Mouse (Mus musculus) kidney, postnatal 0 days (tissue): ENCODE data around the gene Ugt1a6a. TPM values are rescaled to one million over a fixed set of nuclear protein-coding genes. Genes with fewer than 3 reads are reported as not detected.

ENCODE experiments used
- ATAC-seq: fragments of 200-750 bp; cut with Nextera tagmentation; replicated peaks from 2 replicates; pipeline ENCODE4 v1.8.0; 2017; ENCODE audit warnings: low read depth, moderate number of reproducible peaks, moderate TSS enrichment, moderate library complexity; ENCODE audit not compliant: low FRiP score
- DNase-seq: peaks from one replicate; pipeline ENCODE4 v3.0.0-alpha.2; 2016; ENCODE audit warnings: low spot score
- H3K27ac ChIP-seq: fragments of 300-500 bp; sonication (generic); 2 replicates; pipeline ENCODE4 v1.5.1; 2014; ENCODE audit warnings: mild to moderate bottlenecking
- H3K27me3 ChIP-seq: fragments of 300-500 bp; sonication (generic); 2 replicates; pipeline ENCODE4 v1.6.1; 2014; ENCODE audit warnings: low read length, mixed read lengths; ENCODE audit not compliant: insufficient read depth
- H3K36me3 ChIP-seq: fragments of 300-500 bp; sonication (generic); 2 replicates; pipeline ENCODE4 v1.6.1; 2014; ENCODE audit warnings: low read length, mixed read lengths; ENCODE audit not compliant: insufficient read depth
- H3K4me1 ChIP-seq: fragments of 300-500 bp; sonication (generic); replicated peaks from 2 replicates; pipeline ENCODE4 v1.6.1; 2014; ENCODE audit warnings: antibody characterized with exemption, low read length, mixed read lengths; ENCODE audit not compliant: insufficient read depth
- H3K4me2 ChIP-seq: fragments of 300-500 bp; sonication (generic); 2 replicates; pipeline ENCODE4 v1.6.1; 2014; ENCODE audit warnings: mild to moderate bottlenecking, low read length, moderate library complexity, mixed read lengths
- H3K4me3 ChIP-seq: fragments of 300-500 bp; sonication (generic); replicated peaks from 2 replicates; pipeline ENCODE4 v1.5.1; 2014; ENCODE audit warnings: low read depth, low read length
- H3K9ac ChIP-seq: fragments of 300-500 bp; sonication (generic); 2 replicates; pipeline ENCODE4 v1.6.1; 2014; ENCODE audit warnings: low read depth, low read length
- H3K9me3 ChIP-seq: fragments of 300-500 bp; sonication (generic); replicated peaks from 2 replicates; pipeline ENCODE4 v1.6.1; 2016; ENCODE audit warnings: low read length, inconsistent platforms, mixed read lengths
- CTCF ChIP-seq: IDR thresholded peaks from 2 replicates; pipeline ENCODE4 v1.5.1; 2016; ENCODE audit warnings: antibody characterized with exemption, low read depth, mild to moderate bottlenecking, moderate library complexity
- WGBS: fragments of 180-500 bp; shearing (Covaris S2); extraction: QIAGEN DNeasy Blood & Tissue Kit; methylation state at CpG from one replicate; pipeline ENCODE4 v1.1.7; 2014; 5-methylcytosine and 5-hydroxymethylcytosine counted together
- polyA plus RNA-seq: library from polyadenylated mRNA; unstranded; fragments of >200 nt; fragmentation: Nextera tagmentation; extraction: Ambion mirVana; gene quantifications from 2 replicates; pipeline ENCODE4 v1.2.1, GENCODE M21; 2015

Gene Ugt1a6a
- polyA plus RNA-seq, 1 experiment from 2014 or later: 9.3 TPM

DNA sequence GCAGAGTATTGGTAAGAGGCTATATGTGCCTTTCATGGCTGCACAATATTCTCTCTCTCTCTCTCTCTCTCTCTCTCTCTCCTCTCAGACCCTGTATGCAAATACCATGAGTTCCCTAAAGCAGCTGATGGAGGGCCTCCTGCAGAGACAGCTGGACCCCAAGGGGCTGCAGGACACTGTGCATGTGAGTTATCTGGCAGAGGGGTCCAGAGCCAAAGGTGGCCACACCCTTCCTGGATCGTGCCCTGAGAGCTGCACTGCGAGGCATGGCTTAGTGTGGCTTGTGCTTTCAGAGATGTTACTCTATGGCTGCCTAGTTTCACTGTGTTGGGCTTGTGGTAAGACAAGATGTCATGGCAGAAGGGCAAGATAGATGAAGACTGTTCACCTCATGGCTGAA, 113.1 kb downstream of the Ugt1a6a start:
- no peak overlapping the region for H3K4me3 ChIP-seq
- TF ChIP-seq CTCF: no peak
- H3K36me3 ChIP-seq: no peaks in the 10 kb centered on the region
- ATAC-seq (no peak), DNase-seq (no peak)
- WGBS: 44% methylated on average over 2 of the region's 2 CpGs
- H3K9ac ChIP-seq: no peak overlapping the region
- H3K4me2 ChIP-seq: no peak overlapping the region
- peaks cover 38% of the 10 kb centered on the region for H3K9me3 ChIP-seq
- H3K27me3 ChIP-seq: no peaks in the 10 kb centered on the region
- no peaks in the 10 kb centered on the region for H3K4me1 ChIP-seq
- H3K27ac ChIP-seq: no peak overlapping the region

DNA sequence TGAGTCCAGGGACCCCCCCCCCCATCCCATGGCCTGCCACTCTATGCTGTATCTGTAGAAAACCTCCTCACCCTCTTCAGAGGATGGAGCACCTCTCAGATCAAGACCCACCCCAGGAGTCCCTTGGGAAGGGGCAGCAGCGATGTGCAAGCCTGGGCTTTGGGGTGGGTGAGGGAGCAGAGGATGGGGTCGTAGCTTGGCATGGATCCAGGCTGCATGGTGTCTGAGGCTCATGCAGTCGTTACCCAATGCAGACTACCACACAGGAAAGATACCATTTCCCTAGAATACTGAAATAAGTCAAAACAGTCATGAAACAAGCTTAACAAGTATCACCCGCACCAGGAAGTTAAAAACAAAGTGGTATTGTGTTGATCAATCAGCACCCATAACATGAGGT, 114.0 kb downstream of the Ugt1a6a start:
- 70% methylated on average over 4 of the region's 4 CpGs for WGBS
- Histone ChIP-seq H3K4me2 (no peak overlapping the region), H3K9ac (no peak overlapping the region), H3K36me3 (no peaks in the 10 kb centered on the region), H3K4me1 (no peaks in the 10 kb centered on the region), H3K27me3 (no peaks in the 10 kb centered on the region), H3K9me3 (peaks cover 38% of the 10 kb centered on the region), H3K27ac (no peak overlapping the region), H3K4me3 (no peak overlapping the region)
- no peak for DNase-seq
- no peak for ATAC-seq
- no peak for TF ChIP-seq CTCF

DNA sequence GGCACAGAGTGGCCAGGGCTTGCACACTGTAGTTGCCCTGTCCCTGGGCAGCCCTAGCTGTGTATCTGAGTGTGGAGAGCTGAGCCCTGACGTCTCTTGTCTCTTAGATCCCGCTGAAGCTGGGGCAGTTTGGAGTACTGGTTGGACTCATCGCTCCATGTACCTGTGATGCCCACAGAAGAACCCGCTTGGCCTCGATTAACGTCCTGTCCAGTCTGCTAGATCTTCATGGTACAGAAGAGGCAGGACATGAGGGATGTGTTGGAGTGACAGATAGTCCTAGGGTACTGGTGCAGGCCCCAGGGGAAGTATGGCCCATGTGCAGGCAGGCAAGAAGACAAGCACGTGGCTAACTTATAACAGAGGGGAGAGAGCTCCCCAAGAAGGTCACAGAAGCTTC, 115.0 kb downstream of the Ugt1a6a start:
- peaks cover 38% of the 10 kb centered on the region for H3K9me3 ChIP-seq
- no peak for ATAC-seq
- no peaks in the 10 kb centered on the region for H3K27me3 ChIP-seq
- H3K4me2 ChIP-seq: no peak overlapping the region
- no peaks in the 10 kb centered on the region for H3K36me3 ChIP-seq
- no peak overlapping the region for H3K9ac ChIP-seq
- H3K4me1 ChIP-seq: no peaks in the 10 kb centered on the region
- no peak overlapping the region for H3K27ac ChIP-seq
- no peak for TF ChIP-seq CTCF
- no peak for DNase-seq
- 75% methylated on average over 7 of the region's 7 CpGs for WGBS
- no peak overlapping the region for H3K4me3 ChIP-seq

DNA sequence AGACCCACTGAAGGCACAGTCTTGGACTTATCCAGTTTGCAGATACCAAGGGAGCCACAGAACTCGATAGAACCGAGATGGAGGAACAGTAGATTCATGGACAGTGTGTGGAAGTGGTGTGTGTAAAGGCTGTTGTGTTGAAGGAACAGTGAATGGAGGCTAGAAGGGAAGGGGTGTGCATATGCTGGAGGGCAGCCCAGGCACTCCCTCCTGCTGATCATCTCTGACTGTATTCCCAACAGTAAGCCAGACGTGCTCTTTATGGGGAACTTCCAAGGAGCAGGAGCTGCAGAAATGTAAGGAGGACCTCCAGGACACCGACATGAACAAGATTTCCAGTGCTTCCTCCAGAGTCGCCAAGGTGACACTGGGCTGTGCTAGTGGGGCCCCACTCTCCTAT, 115.4 kb downstream of the Ugt1a6a start:
- H3K4me1 ChIP-seq: no peaks in the 10 kb centered on the region
- no peaks in the 10 kb centered on the region for H3K27me3 ChIP-seq
- ATAC-seq (no peak), DNase-seq (no peak)
- H3K9me3 ChIP-seq: peaks cover 35% of the 10 kb centered on the region
- H3K27ac ChIP-seq: no peak overlapping the region
- no peak overlapping the region for H3K9ac ChIP-seq
- 83% methylated on average over 5 of the region's 5 CpGs for WGBS
- no peak for TF ChIP-seq CTCF
- no peaks in the 10 kb centered on the region for H3K36me3 ChIP-seq
- H3K4me3 ChIP-seq: no peak overlapping the region
- H3K4me2 ChIP-seq: no peak overlapping the region

GRCm38 (mm10) chr1:88253106-88253505, 118.5 kb downstream of the Ugt1a6a start:
- Histone ChIP-seq H3K9me3 (peaks cover 17% of the 10 kb centered on the region), H3K4me2 (no peak overlapping the region), H3K36me3 (no peaks in the 10 kb centered on the region), H3K27me3 (no peaks in the 10 kb centered on the region), H3K9ac (no peak overlapping the region), H3K4me1 (no peaks in the 10 kb centered on the region), H3K4me3 (no peak overlapping the region), H3K27ac (no peak overlapping the region)
- TF ChIP-seq CTCF: no peak
- WGBS: 62% methylated on average over 8 of the region's 8 CpGs
- ATAC-seq (0 out of 2 replicates have a peak, but pooled peaks have one; percentile 8), DNase-seq (no peak)

- Histone ChIP-seq H3K4me2 (no peak overlapping the region), H3K9me3 (peaks cover 17% of the 10 kb centered on the region), H3K9ac (no peak overlapping the region), H3K4me3 (no peak overlapping the region), H3K27me3 (no peaks in the 10 kb centered on the region), H3K36me3 (no peaks in the 10 kb centered on the region), H3K27ac (no peak overlapping the region), H3K4me1 (no peaks in the 10 kb centered on the region)
- no peak for ATAC-seq
- DNase-seq: no peak
- WGBS: 70% methylated on average over 6 of the region's 6 CpGs
- TF ChIP-seq CTCF: no peak
Observed at GRCm38 (mm10) chr1:88253540-88253939, 118.9 kb downstream of the Ugt1a6a start.

DNA sequence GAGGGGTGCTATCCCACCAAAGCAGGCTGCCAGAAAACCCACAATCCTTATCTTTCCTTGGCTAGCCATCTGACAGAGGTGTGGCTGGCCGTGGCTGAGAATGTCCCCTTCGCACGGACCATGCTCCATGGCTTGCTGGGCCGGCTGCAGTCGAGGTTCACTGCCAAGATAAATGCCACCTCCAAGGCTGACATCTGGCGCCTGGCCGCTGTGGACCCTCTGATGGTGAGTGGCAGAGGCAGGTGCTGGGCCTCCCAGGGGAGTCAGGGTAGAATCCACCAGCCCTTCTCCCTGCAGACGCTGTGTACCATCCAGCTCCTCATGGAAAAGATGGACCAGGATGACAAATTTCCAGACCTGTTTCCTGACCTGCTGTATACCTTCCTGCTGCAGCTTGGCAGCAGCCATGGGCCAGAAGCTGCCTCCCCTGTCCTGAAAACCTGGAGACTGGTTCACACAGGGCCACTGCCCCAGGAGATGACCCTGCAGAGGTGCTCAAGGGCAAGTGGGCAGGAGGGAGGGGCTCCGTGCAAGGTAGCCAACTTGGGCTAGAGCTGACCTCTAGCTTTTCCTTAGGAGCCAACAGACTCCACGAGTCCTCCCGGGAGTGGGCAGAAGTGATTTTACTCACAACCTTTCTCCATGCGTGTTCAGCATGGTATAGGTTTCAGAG, 120.3 kb downstream of the Ugt1a6a start:
- no peaks in the 10 kb centered on the region for H3K27me3 ChIP-seq
- 0 out of 2 replicates have a peak, but pooled peaks cover 2% of the 10 kb centered on the region for H3K36me3 ChIP-seq
- ATAC-seq (no peak), DNase-seq (no peak)
- 79% methylated on average over 12 of the region's 12 CpGs for WGBS
- peaks cover 16% of the 10 kb centered on the region for H3K9me3 ChIP-seq
- no peak overlapping the region for H3K4me2 ChIP-seq
- no peak overlapping the region for H3K4me3 ChIP-seq
- no peak overlapping the region for H3K9ac ChIP-seq
- no peak for TF ChIP-seq CTCF
- H3K27ac ChIP-seq: no peak overlapping the region
- peaks cover 8% of the 10 kb centered on the region for H3K4me1 ChIP-seq
